Mouse (Mus musculus) embryonic facial prominence, embryonic 13.5 days (tissue): ENCODE data around the gene Mylpf. TPM values are rescaled to one million over a fixed set of nuclear protein-coding genes. Genes with fewer than 3 reads are reported as not detected.
A peak's percentile ranks its signal among the peaks of the same experiment; 100 is the strongest.

Source experiments
- ATAC-seq: fragments of 200-750 bp; cut with Nextera tagmentation; 2 replicates; pipeline ENCODE4 v1.8.0; 2017; ENCODE audit warnings: low read depth; ENCODE audit not compliant: insufficient number of reproducible peaks, insufficient read depth, low FRiP score, low TSS enrichment
- H3K27ac ChIP-seq: fragments of 300-500 bp; sonication (generic); 2 replicates; pipeline ENCODE4 v1.5.1; 2015; ENCODE audit warnings: moderate library complexity, mild to moderate bottlenecking, inconsistent platforms
- H3K27me3 ChIP-seq: fragments of 300-500 bp; sonication (generic); 2 replicates; pipeline ENCODE4 v1.6.1; 2015; ENCODE audit warnings: mild to moderate bottlenecking, inconsistent platforms
- H3K36me3 ChIP-seq: fragments of 300-500 bp; sonication (generic); 2 replicates; pipeline ENCODE4 v1.6.1; 2015; ENCODE audit warnings: mild to moderate bottlenecking, inconsistent platforms
- H3K4me1 ChIP-seq: fragments of 300-500 bp; sonication (generic); 2 replicates; pipeline ENCODE4 v1.6.1; 2015; ENCODE audit warnings: inconsistent platforms
- H3K4me2 ChIP-seq: fragments of 300-500 bp; sonication (generic); 2 replicates; pipeline ENCODE4 v1.6.1; 2015; ENCODE audit warnings: moderate library complexity, mild to moderate bottlenecking, inconsistent platforms
- H3K4me3 ChIP-seq: fragments of 300-500 bp; sonication (generic); 2 replicates; pipeline ENCODE4 v1.5.1; 2015; ENCODE audit warnings: mild to moderate bottlenecking, inconsistent platforms
- H3K9ac ChIP-seq: fragments of 300-500 bp; sonication (generic); 2 replicates; pipeline ENCODE4 v1.6.1; 2015; ENCODE audit warnings: mild to moderate bottlenecking, inconsistent platforms
- H3K9me3 ChIP-seq: fragments of 300-500 bp; sonication (generic); 2 replicates; pipeline ENCODE4 v1.6.1; 2016; ENCODE audit warnings: inconsistent platforms
- WGBS: fragments of 180-500 bp; shearing (Covaris S2); methylation state at CpG from one replicate; pipeline ENCODE4 v1.1.7; 2015; ENCODE audit warnings: mixed read lengths; 5-methylcytosine and 5-hydroxymethylcytosine counted together
- polyA plus RNA-seq: library from polyadenylated mRNA; unstranded; fragments of >200 nt; fragmentation: Nextera tagmentation; extraction: Ambion mirVana; gene quantifications from 2 replicates; pipeline ENCODE4 v1.2.1, GENCODE M21; 2015

Mylpf gene
- polyA plus RNA-seq, 1 experiment from 2014 or later, result 41.1 TPM

GRCm38 (mm10) chr7:127185601-127186000 lies 23.1 kb upstream of the Mylpf start:
- ATAC-seq, result no peak
- Histone ChIP-seq H3K4me3 (no peak overlapping the region), H3K4me1 (no peaks in the 10 kb centered on the region), H3K4me2 (no peak overlapping the region), H3K9me3 (no peaks in the 10 kb centered on the region), H3K27me3 (no peaks in the 10 kb centered on the region), H3K36me3 (0 out of 2 replicates have a peak, but pooled peaks cover 2% of the 10 kb centered on the region), H3K27ac (no peak overlapping the region), H3K9ac (no peak overlapping the region)
- WGBS, result 61% methylated on average over 3 of the region's 3 CpGs

GRCm38 (mm10) chr7:127187351-127187750 lies 21.3 kb upstream of the Mylpf start:
- no peak for ATAC-seq
- H3K4me1 ChIP-seq, result no peaks in the 10 kb centered on the region
- no peak overlapping the region for H3K4me2 ChIP-seq
- no peak overlapping the region for H3K27ac ChIP-seq
- no peaks in the 10 kb centered on the region for H3K9me3 ChIP-seq
- no peaks in the 10 kb centered on the region for H3K27me3 ChIP-seq
- no peak overlapping the region for H3K9ac ChIP-seq
- no peak overlapping the region for H3K4me3 ChIP-seq
- 70% methylated on average over 10 of the region's 10 CpGs for WGBS
- H3K36me3 ChIP-seq, result peaks cover 19% of the 10 kb centered on the region

- no peak for ATAC-seq
- no peaks in the 10 kb centered on the region; the same call in 1 of the 2 replicates for H3K4me1 ChIP-seq
- WGBS, result 83% methylated on average over 17 of the region's 17 CpGs
These were observed 20.1 kb upstream of the Mylpf start for GRCm38 (mm10) chr7:127188305-127189276.

GRCm38 (mm10) chr7:127190672-127191071 lies 18.0 kb upstream of the Mylpf start:
- WGBS, result 91% methylated on average over 6 of the region's 6 CpGs
- Histone ChIP-seq H3K9me3 (no peaks in the 10 kb centered on the region), H3K27ac (no peak overlapping the region), H3K4me3 (no peak overlapping the region), H3K4me2 (no peak overlapping the region), H3K36me3 (peaks cover 43% of the 10 kb centered on the region), H3K4me1 (peaks cover 17% of the 10 kb centered on the region), H3K9ac (no peak overlapping the region), H3K27me3 (no peaks in the 10 kb centered on the region)
- ATAC-seq, result no peak

More at GRCm38 (mm10) chr7:127188305-127189276, 20.1 kb upstream of the Mylpf start:
- no peak overlapping the region for H3K27ac ChIP-seq
- H3K27me3 ChIP-seq, result no peaks in the 10 kb centered on the region
- H3K36me3 ChIP-seq, result peaks cover 32% of the 10 kb centered on the region
- no peak overlapping the region for H3K9ac ChIP-seq
- no peaks in the 10 kb centered on the region for H3K9me3 ChIP-seq
- H3K4me3 ChIP-seq, result no peak overlapping the region
- no peak overlapping the region for H3K4me2 ChIP-seq

- peaks cover 58% of the 10 kb centered on the region for H3K36me3 ChIP-seq
- H3K9me3 ChIP-seq, result no peaks in the 10 kb centered on the region
- H3K4me3 ChIP-seq, result no peak overlapping the region
- H3K4me2 ChIP-seq, result no peak overlapping the region
- no peak for ATAC-seq
- WGBS, result 93% methylated on average over 5 of the region's 5 CpGs
- H3K9ac ChIP-seq, result no peak overlapping the region
- H3K4me1 ChIP-seq, result peaks cover 28% of the 10 kb centered on the region
- H3K27ac ChIP-seq, result no peak overlapping the region
- no peaks in the 10 kb centered on the region for H3K27me3 ChIP-seq
These were observed 15.7 kb upstream of the Mylpf start for GRCm38 (mm10) chr7:127192989-127193388.

- H3K4me1 ChIP-seq, result peaks cover 28% of the 10 kb centered on the region
- H3K9ac ChIP-seq, result peak overlapping the region; percentile 80
- no peak for ATAC-seq
- 92% methylated on average over 17 of the region's 17 CpGs for WGBS
- H3K36me3 ChIP-seq, result peaks cover 69% of the 10 kb centered on the region
- peak overlapping the region; percentile 74 for H3K4me3 ChIP-seq
- H3K27me3 ChIP-seq, result no peaks in the 10 kb centered on the region
- H3K4me2 ChIP-seq, result peak overlapping the region; percentile 84
- H3K9me3 ChIP-seq, result no peaks in the 10 kb centered on the region
- no peak overlapping the region for H3K27ac ChIP-seq
These were observed 14.6 kb upstream of the Mylpf start for GRCm38 (mm10) chr7:127194011-127194632.

GRCm38 (mm10) chr7:127194633-127195029 lies 14.1 kb upstream of the Mylpf start:
- Histone ChIP-seq H3K4me2 (peak overlapping the region; percentile 84), H3K27me3 (no peaks in the 10 kb centered on the region), H3K4me3 (peak overlapping the region; percentile 74), H3K36me3 (peaks cover 74% of the 10 kb centered on the region), H3K9me3 (no peaks in the 10 kb centered on the region), H3K9ac (peak overlapping the region; percentile 80), H3K4me1 (peaks cover 28% of the 10 kb centered on the region), H3K27ac (0 out of 2 replicates have a peak overlapping the region, but pooled peaks have one; percentile 93)
- WGBS, result 74% methylated on average over 7 of the region's 7 CpGs
- no peak for ATAC-seq

GRCm38 (mm10) chr7:127195544-127196295 lies 13.0 kb upstream of the Mylpf start, which contains the start of gene Cd2bp2:
Cd2bp2 (minus strand) TSS chr7:127196050.
- H3K36me3 ChIP-seq, result peaks cover 82% of the 10 kb centered on the region
- peak; percentile 91 for ATAC-seq
- H3K27me3 ChIP-seq, result no peaks in the 10 kb centered on the region
- H3K9ac ChIP-seq, result peak within 1 kb of the TSS; percentile 80
- no peaks in the 10 kb centered on the region for H3K9me3 ChIP-seq
- H3K27ac ChIP-seq, result peak within 1 kb of the TSS; percentile 93
- peak within 1 kb of the TSS; percentile 84 for H3K4me2 ChIP-seq
- peak within 1 kb of the TSS; percentile 74 for H3K4me3 ChIP-seq
- WGBS, result under 1% methylated on average over 51 of the region's 51 CpGs
- H3K4me1 ChIP-seq, result peaks cover 28% of the 10 kb centered on the region

- H3K9ac ChIP-seq, result peak overlapping the region; percentile 80
- no peaks in the 10 kb centered on the region for H3K9me3 ChIP-seq
- peak overlapping the region; percentile 74 for H3K4me2 ChIP-seq
- peak overlapping the region; percentile 93 for H3K27ac ChIP-seq
- peak; percentile 1; the same call in 1 of the 2 replicates for ATAC-seq
- peaks cover 82% of the 10 kb centered on the region for H3K36me3 ChIP-seq
- WGBS, result 60% methylated on average over 11 of the region's 11 CpGs
- no peaks in the 10 kb centered on the region for H3K27me3 ChIP-seq
- peaks cover 28% of the 10 kb centered on the region for H3K4me1 ChIP-seq
- H3K4me3 ChIP-seq, result peak overlapping the region; percentile 74
These were observed 12.2 kb upstream of the Mylpf start for GRCm38 (mm10) chr7:127196484-127196883.

- no peaks in the 10 kb centered on the region for H3K9me3 ChIP-seq
- peak overlapping the region; percentile 97 for H3K4me2 ChIP-seq
- H3K4me1 ChIP-seq, result peaks cover 19% of the 10 kb centered on the region
- 58% methylated on average over 2 of the region's 2 CpGs for WGBS
- peak overlapping the region; percentile 98 for H3K9ac ChIP-seq
- no peaks in the 10 kb centered on the region for H3K27me3 ChIP-seq
- peaks cover 25% of the 10 kb centered on the region for H3K36me3 ChIP-seq
- no peak for ATAC-seq
- H3K4me3 ChIP-seq, result peak overlapping the region; percentile 96
- H3K27ac ChIP-seq, result peak overlapping the region; percentile 33; the same call in 1 of the 2 replicates
These were observed 2.1 kb upstream of the Mylpf start for GRCm38 (mm10) chr7:127206606-127207005.
